8 mouse cellular contexts compared by ENCODE assay signal in the genomic region with DNA sequence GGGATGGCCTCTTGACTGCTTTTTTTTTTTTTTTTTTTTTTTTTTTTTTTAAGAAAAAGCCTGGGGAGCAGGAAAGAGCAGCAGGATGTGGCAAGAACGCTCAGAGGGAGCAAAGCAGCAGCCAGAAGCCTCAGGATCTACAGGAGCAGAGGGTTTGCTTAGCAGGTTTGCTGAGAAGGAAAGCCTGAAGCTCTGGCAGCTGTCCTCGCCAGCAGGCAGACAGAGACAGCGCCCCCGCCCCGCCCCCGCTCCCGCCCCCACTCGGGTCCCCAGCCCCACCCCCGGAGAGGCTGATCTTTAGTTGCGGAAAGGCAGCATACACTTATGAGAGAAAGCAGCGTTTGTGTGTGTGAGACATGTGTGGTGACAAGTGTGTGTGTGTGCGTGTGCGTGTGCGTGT. TPM values are rescaled to one million over a fixed set of nuclear protein-coding genes. Genes with fewer than 3 reads are reported as not detected.
DNase-seq lines count a peak whose midpoint lies in the region; ATAC-seq lines count a peak whose summit lies in the region.

No protein-coding gene starts in this region.

- H3K27ac ChIP-seq in lung, embryonic 15.5 days: no peak overlapping the region
- no peak overlapping the region for H3K27ac ChIP-seq in intestine, embryonic 16.5 days (ENCODE audit: low read length)
- H3K27ac ChIP-seq in neural tube, embryonic 13.5 days (replicated peaks): no peak overlapping the region

- peaks cover 6% of the 10 kb centered on the region; the same call in 1 of the 2 replicates for H3K4me1 ChIP-seq in lung, embryonic 15.5 days
- H3K4me1 ChIP-seq in intestine, embryonic 16.5 days (ENCODE audit: control insufficient read depth, insufficient read depth, low read length): peaks cover 4% of the 10 kb centered on the region; the same call in 1 of the 2 replicates
- peaks cover 16% of the 10 kb centered on the region for H3K4me1 ChIP-seq in neural tube, embryonic 13.5 days (replicated peaks)

- no peaks in the 10 kb centered on the region for H3K36me3 ChIP-seq in lung, embryonic 15.5 days
- no peaks in the 10 kb centered on the region for H3K36me3 ChIP-seq in intestine, embryonic 16.5 days (ENCODE audit: control insufficient read depth, insufficient read depth, low read length)
- no peaks in the 10 kb centered on the region for H3K36me3 ChIP-seq in neural tube, embryonic 13.5 days

- H3K9me3 ChIP-seq in lung, embryonic 15.5 days: no peaks in the 10 kb centered on the region
- no peaks in the 10 kb centered on the region for H3K9me3 ChIP-seq in intestine, embryonic 16.5 days (ENCODE audit: control insufficient read depth, low read length)
- no peaks in the 10 kb centered on the region for H3K9me3 ChIP-seq in neural tube, embryonic 13.5 days

- DNase-seq in CD4-positive, CD25-positive, alpha-beta regulatory T cell, adult 2 months (ENCODE audit: low read depth, low spot score): peak; percentile 45
- DNase-seq in lung, adult 18-20 months: no peak
- DNase-seq in ovary, postnatal 10 days (ENCODE audit: low spot score): no peak
- DNase-seq in c-Kit-positive CD71-positive TER-119-positive erythroid progenitor cells, embryonic 14.5 days (ENCODE audit: low spot score): no peak

- H3K4me3 ChIP-seq in lung, embryonic 15.5 days: 0 out of 2 replicates have a peak overlapping the region, but pooled peaks have one; percentile 4
- H3K4me3 ChIP-seq in intestine, embryonic 16.5 days (ENCODE audit: low read length): 0 out of 2 replicates have a peak overlapping the region, but pooled peaks have one; percentile 5
- H3K4me3 ChIP-seq in neural tube, embryonic 13.5 days: no peak overlapping the region

- no peaks in the 10 kb centered on the region for H3K27me3 ChIP-seq in lung, embryonic 15.5 days
- H3K27me3 ChIP-seq in intestine, embryonic 16.5 days (replicated peaks; ENCODE audit: control insufficient read depth, insufficient read depth, low read length): no peaks in the 10 kb centered on the region
- no peaks in the 10 kb centered on the region for H3K27me3 ChIP-seq in neural tube, embryonic 13.5 days

- peak overlapping the region; percentile 46 for H3K4me2 ChIP-seq in lung, embryonic 15.5 days
- peak overlapping the region; percentile 33; the same call in 1 of the 2 replicates for H3K4me2 ChIP-seq in intestine, embryonic 16.5 days (ENCODE audit: low read depth, low read length)
- peak overlapping the region; percentile 34 for H3K4me2 ChIP-seq in neural tube, embryonic 13.5 days

- 13% methylated on average over 14 of the region's 14 CpGs for WGBS in lung, embryonic 15.5 days
- 22% methylated on average over 14 of the region's 14 CpGs for WGBS in intestine, embryonic 16.5 days
- whole genome bisulfite sequencing in neural tube, embryonic 13.5 days: 23% methylated on average over 14 of the region's 14 CpGs

- H3K9ac ChIP-seq in lung, embryonic 15.5 days: no peak overlapping the region; the same call in 1 of the 2 replicates
- H3K9ac ChIP-seq in intestine, embryonic 16.5 days (ENCODE audit: low read depth, low read length): no peak overlapping the region
- H3K9ac ChIP-seq in neural tube, embryonic 13.5 days: peak overlapping the region; percentile 47; the same call in 1 of the 2 replicates

- ATAC-seq in CD4-positive, CD25-positive, alpha-beta regulatory T cell, adult 4 months: no peak
- peak; percentile 55; the same call in 1 of the 2 replicates for ATAC-seq in lung, embryonic 15.5 days (ENCODE audit: borderline replicate concordance, extremely low read depth, low FRiP score, low TSS enrichment)
- 0 out of 2 replicates have a peak, but pooled peaks have one; percentile 23 for ATAC-seq in intestine, embryonic 16.5 days
- ATAC-seq in neural tube, embryonic 13.5 days (ENCODE audit: low read depth): no peak

RNA-seq across cellular contexts. Expression of a gene that starts 19.7 kb away (rescaled TPM):
- 10 to 100 TPM; 68.1 to 74.0 TPM for polyA plus RNA-seq in CD4-positive, CD25-positive, alpha-beta regulatory T cell, adult 4 months (2017; shearing (Covaris generic))
- polyA plus RNA-seq in lung, embryonic 15.5 days (2015; fragmentation: Nextera tagmentation; extraction: Ambion mirVana): 36.3 and 42.5 TPM in 2 replicates
- polyA plus RNA-seq in intestine, embryonic 16.5 days (2015; fragmentation: Nextera tagmentation; extraction: Ambion mirVana): 32.6 and 33.2 TPM in 2 replicates
- polyA plus RNA-seq in neural tube, embryonic 13.5 days (2015; fragmentation: Nextera tagmentation; extraction: Ambion mirVana): 40.8 and 44.6 TPM in 2 replicates

RNA-seq across cellular contexts. Expression of a gene that starts 40.0 kb away (rescaled TPM):
- polyA plus RNA-seq in CD4-positive, CD25-positive, alpha-beta regulatory T cell, adult 4 months (2017; shearing (Covaris generic)): under 1 TPM; 0.12 to 0.54 TPM
- polyA plus RNA-seq in lung, embryonic 15.5 days (2015; fragmentation: Nextera tagmentation; extraction: Ambion mirVana): 18.1 and 18.6 TPM in 2 replicates
- 12.0 and 12.4 TPM in 2 replicates for polyA plus RNA-seq in intestine, embryonic 16.5 days (2015; fragmentation: Nextera tagmentation; extraction: Ambion mirVana)
- polyA plus RNA-seq in neural tube, embryonic 13.5 days (2015; fragmentation: Nextera tagmentation; extraction: Ambion mirVana): 53.1 and 56.9 TPM in 2 replicates

Comparison
In these comparisons a context has a peak if more than half of its experiments do, and no peak if none do; other contexts are left out.
1. ATAC-seq: peak in lung, embryonic 15.5 days (single experiment) and intestine, embryonic 16.5 days (single experiment); none in CD4-positive, CD25-positive, alpha-beta regulatory T cell, adult 4 months (single experiment) and neural tube, embryonic 13.5 days (single experiment).
2. Peak in every context shown above with its lines, with median percentiles within 50 percentile points of each other: H3K4me2 ChIP-seq.